Mouse (Mus musculus) layer of hippocampus, adult 2 months (tissue): ENCODE results near the gene H2-Ke6. TPM values are rescaled to one million over a fixed set of nuclear protein-coding genes. Genes with fewer than 3 reads are reported as not detected.
A peak's percentile ranks its signal among the peaks of the same experiment; 100 is the strongest.
"Not testable (repeated sequence)": the region's sequence is repeated elsewhere in the genome, so short reads cannot be mapped to it uniquely, and the experiment has no call there.

Experiments
- DNase-seq, 2 experiments: peaks; one replicate each; pipeline ENCODE4 v3.0.0; 2022; ENCODE audit warnings: low spot score in 2 of 2
- H3K27ac ChIP-seq: fragments of 200-600 bp; 2 replicates; pipeline ENCODE4 v1.8.1; 2022
- H3K4me3 ChIP-seq: fragments of 200-600 bp; 2 replicates; pipeline ENCODE4 v1.8.1; 2022; ENCODE audit warnings: mild to moderate bottlenecking
- CTCF ChIP-seq: fragments of 200-600 bp; conservative IDR thresholded peaks from 2 replicates; pipeline ENCODE4 v1.8.1; 2022; ENCODE audit warnings: antibody characterized with exemption, mild to moderate bottlenecking, moderate library complexity
- total RNA-seq, 2 experiments: library from RNA; stranded (reverse); gene quantifications; 2 replicates each; pipeline ENCODE4 v1.2.3; 2021

H2-Ke6 gene
- total RNA-seq, 2 experiments from 2014 or later = 55.6 to 59.5 TPM

- TF ChIP-seq CTCF = peak; percentile 30
- H3K27ac ChIP-seq = no peak within 1 kb of the TSS
- H3K4me3 ChIP-seq = peak within 1 kb of the TSS; percentile 59
- peak; percentile 46 to 67 for DNase-seq
Observed at GRCm38 (mm10) chr17:34000150-34000537, 27.7 kb downstream of the H2-Ke6 start, which contains the start of gene H2-K1. Gene H2-K1, minus strand, starts transcription at chr17:34000347.

GRCm38 (mm10) chr17:33999341-34000149, 28.3 kb downstream of the H2-Ke6 start:
- DNase-seq = no peak
- Histone ChIP-seq H3K27ac (no peak overlapping the region), H3K4me3 (peak overlapping the region; percentile 59)
- no peak for TF ChIP-seq CTCF

GRCm38 (mm10) chr17:33998697-33999096, 29.2 kb downstream of the H2-Ke6 start:
- not testable (repeated sequence) for H3K27ac ChIP-seq, DNase-seq, H3K4me3 ChIP-seq

- not testable (repeated sequence) for H3K27ac ChIP-seq, H3K4me3 ChIP-seq, DNase-seq
Observed at GRCm38 (mm10) chr17:33997025-33997424, 30.8 kb downstream of the H2-Ke6 start.

GRCm38 (mm10) chr17:33995651-33996050, 32.2 kb downstream of the H2-Ke6 start:
- Histone ChIP-seq H3K4me3 (no peak overlapping the region), H3K27ac (no peak overlapping the region)
- TF ChIP-seq CTCF = no peak
- DNase-seq = no peak

- H3K4me3 ChIP-seq = no peak overlapping the region
- no peak for DNase-seq
- TF ChIP-seq CTCF = no peak
- H3K27ac ChIP-seq = no peak overlapping the region
Observed at GRCm38 (mm10) chr17:33994959-33995358, 32.9 kb downstream of the H2-Ke6 start.

GRCm38 (mm10) chr17:33991788-33992664, 35.8 kb downstream of the H2-Ke6 start:
- TF ChIP-seq CTCF = peak; percentile 85
- peak in 1 of 2 experiments; percentile 51 for DNase-seq

GRCm38 (mm10) chr17:33982136-33982535, 45.7 kb downstream of the H2-Ke6 start:
- Histone ChIP-seq H3K4me3 (peak overlapping the region; percentile 61), H3K27ac (peak overlapping the region; percentile 91; the same call in 1 of the 2 replicates)
- DNase-seq = peak in 1 of 2 experiments; percentile 70
- TF ChIP-seq CTCF = peak; percentile 84

More at GRCm38 (mm10) chr17:33991788-33992664, 35.8 kb downstream of the H2-Ke6 start:
- Histone ChIP-seq H3K4me3 (no peak overlapping the region), H3K27ac (no peak overlapping the region)

GRCm38 (mm10) chr17:33981192-33981909, 46.5 kb downstream of the H2-Ke6 start:
- peak; percentile 62 for TF ChIP-seq CTCF
- peak overlapping the region; percentile 61 for H3K4me3 ChIP-seq
- peak overlapping the region; percentile 91 for H3K27ac ChIP-seq
- DNase-seq = peak; percentile 84 to 90

- no peak for DNase-seq
- no peak overlapping the region for H3K4me3 ChIP-seq
- TF ChIP-seq CTCF = no peak
- peak overlapping the region; percentile 71; the same call in 1 of the 2 replicates for H3K27ac ChIP-seq
Observed at GRCm38 (mm10) chr17:33980181-33981035, 47.5 kb downstream of the H2-Ke6 start.

GRCm38 (mm10) chr17:33979512-33980050, 48.3 kb downstream of the H2-Ke6 start:
- Histone ChIP-seq H3K4me3 (no peak overlapping the region), H3K27ac (no peak overlapping the region)
- DNase-seq = no peak
- no peak for TF ChIP-seq CTCF
